Mouse (Mus musculus) kidney, adult 2 months (tissue): ENCODE measurements around the gene Sema7a. TPM values are rescaled to one million over a fixed set of nuclear protein-coding genes. Genes with fewer than 3 reads are reported as not detected.

Experiments used
- DNase-seq: peaks from one replicate; pipeline ENCODE4 v3.0.0; 2021
- H3K27ac ChIP-seq: fragments of 200-500 bp; 2 replicates; pipeline ENCODE4 v1.5.1; 2012; ENCODE audit warnings: low read depth, low read length, control low read depth, inconsistent platforms; ENCODE audit not compliant: insufficient read depth
- H3K27me3 ChIP-seq: fragments of 200-500 bp; replicated peaks from 2 replicates; pipeline ENCODE4 v1.6.1; 2012; ENCODE audit warnings: mild to moderate bottlenecking, moderate library complexity, low read length, inconsistent platforms; ENCODE audit not compliant: control insufficient read depth, insufficient read depth
- H3K36me3 ChIP-seq: fragments of 200-500 bp; 2 replicates; pipeline ENCODE4 v1.6.1; 2012; ENCODE audit warnings: mild to moderate bottlenecking, moderate library complexity, low read length, inconsistent platforms; ENCODE audit not compliant: control insufficient read depth, insufficient read depth
- H3K4me1 ChIP-seq: fragments of 200-500 bp; 2 replicates; pipeline ENCODE4 v1.6.1; 2011; ENCODE audit warnings: low read length; ENCODE audit not compliant: control insufficient read depth, insufficient read depth
- H3K4me3 ChIP-seq: fragments of 200-500 bp; 2 replicates; pipeline ENCODE4 v1.5.1; 2011; ENCODE audit warnings: mild to moderate bottlenecking, low read depth, low read length, control low read depth; ENCODE audit not compliant: insufficient read depth
- CTCF ChIP-seq: fragments of 200-500 bp; conservative IDR thresholded peaks from 2 replicates; pipeline ENCODE4 v1.5.1; 2011; ENCODE audit warnings: low read depth, mild to moderate bottlenecking, control low read depth, low read length, moderate library complexity, mixed read lengths; ENCODE audit not compliant: insufficient read depth, insufficient read length
- POLR2A ChIP-seq: fragments of 200-500 bp; IDR thresholded peaks from one replicate; pipeline ENCODE4 v1.6.1; 2011; ENCODE audit warnings: low read depth, low read length, control low read depth
- WGBS: fragments of 180-500 bp; shearing (Covaris S2); methylation state at CpG from one replicate; pipeline ENCODE4 v1.1.7; 2018; 5-methylcytosine and 5-hydroxymethylcytosine counted together
- polyA plus RNA-seq: library from polyadenylated mRNA; depleted of rRNA; stranded (reverse); fragments of >200 nt; gene quantifications from 2 replicates; pipeline ENCODE4 v1.2.3, GENCODE M21; 2012

The Sema7a gene
- polyA plus RNA-seq, 1 experiment: 9.6 TPM

DNA sequence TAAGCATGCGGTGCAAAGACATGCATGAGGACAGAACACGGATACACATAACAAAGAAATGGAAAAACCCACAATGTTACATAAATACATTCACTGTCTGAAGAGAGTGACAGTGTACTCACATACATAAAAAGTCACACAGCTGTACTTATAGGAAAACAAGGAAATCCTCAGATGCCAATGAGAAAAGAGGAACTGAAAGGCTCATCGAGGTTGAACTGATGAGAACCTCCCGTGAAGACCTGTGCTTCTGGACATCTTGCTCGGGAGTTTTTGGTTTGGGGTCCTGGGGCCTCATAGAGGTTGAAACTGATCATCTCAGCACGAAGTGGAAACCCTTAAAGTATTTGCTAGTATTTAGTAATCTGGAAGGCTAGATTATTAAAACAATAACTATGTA, 32.7 kb upstream of the Sema7a start:
- no peak for DNase-seq
- no peaks in the 10 kb centered on the region for H3K27me3 ChIP-seq
- no peaks in the 10 kb centered on the region for H3K36me3 ChIP-seq
- WGBS: 76% methylated on average over 6 of the region's 6 CpGs
- TF ChIP-seq CTCF: no peak
- no peak for TF ChIP-seq POLR2A
- peaks cover 4% of the 10 kb centered on the region; the same call in 1 of the 2 replicates for H3K4me1 ChIP-seq
- H3K4me3 ChIP-seq: no peak overlapping the region
- no peak overlapping the region for H3K27ac ChIP-seq

- Histone ChIP-seq H3K4me3 (peak within 1 kb of the TSS; percentile 95), H3K27me3 (no peaks in the 10 kb centered on the region), H3K36me3 (no peaks in the 10 kb centered on the region; the same call in 1 of the 2 replicates), H3K27ac (peak within 1 kb of the TSS; percentile 81), H3K4me1 (peaks cover 4% of the 10 kb centered on the region; the same call in 1 of the 2 replicates)
- 1% methylated on average over 47 of the region's 47 CpGs for WGBS
- DNase-seq: peak; percentile 96
- TF ChIP-seq CTCF (no peak), POLR2A (peak; percentile 83)
These were observed 29.4 kb upstream of the Sema7a start, which contains the start of gene Ubl7 for GRCm38 (mm10) chr9:57910254-57911160. Gene Ubl7 (plus strand): TSS chr9:57910979.

DNA sequence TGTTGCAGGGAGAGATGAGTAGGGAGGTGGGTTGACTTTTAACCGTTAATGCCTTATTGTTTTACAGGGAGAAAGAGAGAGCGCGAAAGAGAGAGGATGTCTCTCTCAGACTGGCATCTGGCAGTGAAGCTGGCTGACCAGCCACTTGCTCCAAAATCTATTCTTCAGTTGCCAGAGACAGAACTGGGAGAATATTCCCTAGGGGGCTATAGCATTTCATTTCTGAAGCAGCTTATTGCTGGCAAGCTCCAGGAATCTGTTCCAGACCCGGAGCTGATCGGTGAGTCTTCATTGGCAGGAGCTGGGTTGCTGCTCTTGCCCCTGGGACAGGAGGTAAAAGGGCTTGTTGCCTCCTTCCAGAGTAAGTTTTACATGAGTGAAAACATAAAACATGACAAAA, 27.3 kb upstream of the Sema7a start:
- no peaks in the 10 kb centered on the region; the same call in 1 of the 2 replicates for H3K36me3 ChIP-seq
- no peak overlapping the region for H3K27ac ChIP-seq
- no peak for TF ChIP-seq CTCF
- TF ChIP-seq POLR2A: no peak
- WGBS: 89% methylated on average over 5 of the region's 5 CpGs
- H3K4me1 ChIP-seq: peaks cover 4% of the 10 kb centered on the region; the same call in 1 of the 2 replicates
- DNase-seq: no peak
- no peaks in the 10 kb centered on the region for H3K27me3 ChIP-seq
- no peak overlapping the region for H3K4me3 ChIP-seq

DNA sequence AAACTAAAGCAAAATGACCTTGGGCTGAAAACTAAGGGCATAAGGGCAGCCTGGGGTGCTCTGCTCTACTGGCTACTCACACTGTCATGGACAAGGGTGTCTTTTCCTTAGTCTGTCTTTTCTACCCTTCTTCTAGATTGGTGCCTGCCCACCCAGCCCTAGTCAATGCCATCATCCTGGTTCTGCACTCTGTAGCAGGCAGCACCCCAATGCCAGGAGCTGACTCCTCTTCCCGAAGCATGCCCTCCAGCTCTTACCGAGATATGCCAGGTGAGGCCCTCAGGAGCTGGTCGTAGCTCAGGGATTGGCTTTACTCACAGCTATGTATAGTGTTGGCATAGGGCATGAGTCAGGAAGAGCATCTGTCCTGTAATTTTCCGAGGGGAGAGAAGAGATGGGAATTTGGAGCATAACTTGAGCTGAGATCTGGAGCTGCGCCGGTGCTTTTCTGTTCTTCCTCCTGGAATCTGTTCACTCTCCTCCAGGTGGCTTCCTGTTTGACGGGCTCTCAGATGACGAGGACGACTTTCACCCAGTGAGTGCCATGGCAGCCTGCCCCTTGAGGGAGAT, 18.3 kb upstream of the Sema7a start:
- Histone ChIP-seq H3K36me3 (peaks cover 13% of the 10 kb centered on the region), H3K27me3 (no peaks in the 10 kb centered on the region), H3K4me1 (no peaks in the 10 kb centered on the region), H3K4me3 (no peak overlapping the region), H3K27ac (no peak overlapping the region)
- WGBS: 92% methylated on average over 9 of the region's 9 CpGs
- TF ChIP-seq POLR2A (no peak), CTCF (no peak)
- no peak for DNase-seq

DNA sequence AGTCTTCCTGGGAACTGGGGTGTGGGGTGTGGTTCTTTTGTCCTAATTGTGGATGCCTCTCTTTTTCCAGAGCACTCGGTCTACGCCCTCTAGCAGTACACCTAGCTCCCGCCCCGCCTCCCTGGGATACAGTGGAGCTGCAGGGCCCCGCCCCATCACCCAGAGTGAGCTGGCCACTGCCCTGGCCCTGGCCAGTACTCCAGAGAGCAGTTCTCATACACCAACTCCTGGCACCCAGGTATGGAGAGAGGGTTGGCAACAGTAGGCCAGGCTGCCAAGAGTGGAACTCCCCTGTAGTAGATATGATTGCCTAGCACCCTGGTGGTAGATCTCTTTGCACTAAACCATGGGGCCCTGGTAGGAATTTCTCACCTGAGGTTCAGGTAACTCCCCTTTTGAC, 17.5 kb upstream of the Sema7a start:
- TF ChIP-seq CTCF (no peak), POLR2A (no peak)
- H3K4me3 ChIP-seq: no peak overlapping the region
- no peaks in the 10 kb centered on the region for H3K27me3 ChIP-seq
- peaks cover 15% of the 10 kb centered on the region for H3K36me3 ChIP-seq
- DNase-seq: no peak
- WGBS: 97% methylated on average over 5 of the region's 5 CpGs
- H3K27ac ChIP-seq: no peak overlapping the region
- no peaks in the 10 kb centered on the region for H3K4me1 ChIP-seq

DNA sequence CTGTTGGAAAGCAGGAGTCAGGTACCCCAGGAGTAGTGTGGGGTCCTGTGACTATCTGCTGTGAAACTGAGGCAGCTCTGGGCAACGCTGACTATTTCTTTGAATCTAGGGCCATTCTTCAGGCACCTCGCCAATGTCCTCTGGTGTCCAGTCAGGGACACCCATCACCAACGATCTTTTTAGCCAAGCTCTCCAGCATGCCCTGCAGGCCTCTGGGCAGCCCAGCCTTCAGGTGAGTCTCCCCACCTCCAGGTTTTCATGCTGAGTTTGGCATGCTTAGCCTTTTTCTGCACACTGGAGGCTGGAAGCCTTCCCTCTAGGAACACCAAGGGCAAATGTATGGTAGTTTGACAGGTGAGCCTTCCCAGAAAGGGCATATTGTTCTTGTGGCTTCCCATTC, 16.9 kb upstream of the Sema7a start:
- H3K27ac ChIP-seq: no peak overlapping the region
- H3K4me3 ChIP-seq: no peak overlapping the region
- peaks cover 16% of the 10 kb centered on the region for H3K36me3 ChIP-seq
- no peaks in the 10 kb centered on the region for H3K4me1 ChIP-seq
- no peak for DNase-seq
- H3K27me3 ChIP-seq: no peaks in the 10 kb centered on the region
- TF ChIP-seq CTCF: no peak
- no peak for TF ChIP-seq POLR2A
- WGBS: 85% methylated on average over 3 of the region's 3 CpGs

DNA sequence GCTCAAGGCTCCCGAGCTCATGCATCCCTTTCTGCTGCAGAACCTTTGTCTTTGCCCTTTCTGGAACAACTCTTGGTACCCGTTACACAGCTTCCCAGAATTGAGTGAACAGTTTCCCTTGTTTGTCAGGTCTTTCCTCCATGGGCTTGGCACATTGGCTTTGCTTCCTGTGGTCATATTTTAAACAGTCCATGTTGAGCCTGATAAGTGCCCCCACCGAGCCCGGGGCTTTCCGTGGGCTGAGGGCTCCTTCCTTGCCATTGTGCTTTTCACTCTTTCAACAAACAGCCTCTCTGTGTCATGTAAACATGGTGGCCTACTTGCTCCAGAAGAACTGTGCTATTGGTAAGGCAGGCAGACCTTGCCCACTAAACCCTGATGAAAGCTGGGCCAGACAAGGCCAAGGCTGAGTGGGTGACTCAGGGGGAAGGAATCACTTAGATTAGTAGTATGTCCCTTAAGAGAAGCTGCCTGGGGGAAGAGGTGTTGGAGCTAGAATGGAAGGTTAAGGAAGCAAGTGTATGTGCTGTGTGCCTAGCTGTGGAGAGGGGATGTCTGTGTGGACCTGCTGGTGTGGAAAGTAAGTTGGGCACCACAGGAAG, 8.6 kb upstream of the Sema7a start:
- WGBS: 68% methylated on average over 5 of the region's 5 CpGs
- TF ChIP-seq POLR2A: no peak
- no peak for TF ChIP-seq CTCF
- no peaks in the 10 kb centered on the region for H3K27me3 ChIP-seq
- no peaks in the 10 kb centered on the region for H3K4me1 ChIP-seq
- H3K36me3 ChIP-seq: peaks cover 5% of the 10 kb centered on the region
- H3K4me3 ChIP-seq: no peak overlapping the region
- no peak for DNase-seq
- H3K27ac ChIP-seq: no peak overlapping the region
